Mouse (Mus musculus) heart, postnatal 0 days (tissue): ENCODE data around the gene Tmco1.

Source experiments
- CTCF ChIP-seq: IDR thresholded peaks from 2 replicates; pipeline ENCODE4 v1.5.1; 2016; ENCODE audit warnings: antibody characterized with exemption, control low read depth, low read depth
- EP300 ChIP-seq: IDR thresholded peaks from 2 replicates; pipeline ENCODE4 v1.6.1; 2016; ENCODE audit warnings: antibody characterized with exemption, low read depth

DNA sequence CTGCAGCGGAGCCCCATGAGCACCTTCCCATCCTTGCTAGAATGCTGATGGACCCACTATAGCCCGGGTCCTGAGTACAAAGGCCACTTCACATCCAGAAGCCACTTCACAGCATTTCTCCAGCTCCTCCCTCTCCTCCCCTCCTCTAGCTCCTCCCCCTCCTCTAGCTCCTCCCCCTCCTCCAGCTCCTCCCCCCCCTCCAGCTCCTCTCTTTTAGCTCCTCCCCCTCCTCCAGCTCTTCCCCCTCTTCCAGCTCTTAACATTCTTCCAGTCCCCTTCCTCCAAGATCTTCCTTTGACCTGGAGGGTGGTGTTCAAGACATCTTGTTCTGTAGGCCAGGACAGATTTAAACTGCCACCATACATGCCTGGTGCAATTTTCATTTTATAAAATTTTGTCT, 8.1 kb upstream of the Tmco1 start:
- TF ChIP-seq CTCF (no peak), EP300 (no peak)
